Mouse (Mus musculus) embryonic facial prominence, embryonic 15.5 days (tissue): ENCODE data around the gene Dap3. TPM values are rescaled to one million over a fixed set of nuclear protein-coding genes. Genes with fewer than 3 reads are reported as not detected.
"Not testable (repeated sequence)": the region's sequence is repeated elsewhere in the genome, so short reads cannot be mapped to it uniquely, and the experiment has no call there.

Source experiments
- ATAC-seq: fragments of 200-750 bp; cut with Nextera tagmentation; 2 replicates; pipeline ENCODE4 v1.8.0; 2017; ENCODE audit warnings: low read depth, moderate TSS enrichment; ENCODE audit not compliant: insufficient number of reproducible peaks, low FRiP score, low TSS enrichment
- H3K27ac ChIP-seq: fragments of 300-500 bp; sonication (generic); replicated peaks from 2 replicates; pipeline ENCODE4 v1.5.1; 2015; ENCODE audit warnings: mild to moderate bottlenecking, inconsistent platforms
- H3K27me3 ChIP-seq: fragments of 300-500 bp; sonication (generic); 2 replicates; pipeline ENCODE4 v1.6.1; 2015; ENCODE audit warnings: inconsistent platforms
- H3K36me3 ChIP-seq: fragments of 300-500 bp; sonication (generic); 2 replicates; pipeline ENCODE4 v1.6.1; 2015; ENCODE audit warnings: mild to moderate bottlenecking, inconsistent platforms
- H3K4me1 ChIP-seq: fragments of 300-500 bp; sonication (generic); 2 replicates; pipeline ENCODE4 v1.6.1; 2015; ENCODE audit warnings: inconsistent platforms
- H3K4me2 ChIP-seq: fragments of 300-500 bp; sonication (generic); replicated peaks from 2 replicates; pipeline ENCODE4 v1.6.1; 2015; ENCODE audit warnings: mild to moderate bottlenecking, inconsistent platforms
- H3K4me3 ChIP-seq: fragments of 300-500 bp; sonication (generic); replicated peaks from 2 replicates; pipeline ENCODE4 v1.5.1; 2015; ENCODE audit warnings: mild to moderate bottlenecking, inconsistent platforms
- H3K9ac ChIP-seq: fragments of 300-500 bp; sonication (generic); 2 replicates; pipeline ENCODE4 v1.6.1; 2015; ENCODE audit warnings: inconsistent platforms
- H3K9me3 ChIP-seq: fragments of 300-500 bp; sonication (generic); replicated peaks from 2 replicates; pipeline ENCODE4 v1.6.1; 2016; ENCODE audit warnings: inconsistent platforms
- WGBS: fragments of 180-500 bp; shearing (Covaris S2); methylation state at CpG from one replicate; pipeline ENCODE4 v1.1.7; 2015; 5-methylcytosine and 5-hydroxymethylcytosine counted together
- polyA plus RNA-seq: library from polyadenylated mRNA; unstranded; fragments of >200 nt; fragmentation: Nextera tagmentation; extraction: Ambion mirVana; gene quantifications from 2 replicates; pipeline ENCODE4 v1.2.1, GENCODE M21; 2015

The Dap3 gene
- polyA plus RNA-seq, 1 experiment from 2014 or later: 155 TPM

- Histone ChIP-seq H3K27ac (no peak overlapping the region), H3K9ac (no peak overlapping the region), H3K36me3 (peaks cover 94% of the 10 kb centered on the region), H3K4me1 (no peaks in the 10 kb centered on the region), H3K9me3 (no peaks in the 10 kb centered on the region), H3K4me3 (no peak overlapping the region), H3K4me2 (no peak overlapping the region), H3K27me3 (no peaks in the 10 kb centered on the region)
- WGBS: 88% methylated on average over 6 of the region's 6 CpGs
- ATAC-seq: no peak
These were observed 44.4 kb downstream of the Dap3 start for GRCm38 (mm10) chr3:88906393-88907159.

DNA sequence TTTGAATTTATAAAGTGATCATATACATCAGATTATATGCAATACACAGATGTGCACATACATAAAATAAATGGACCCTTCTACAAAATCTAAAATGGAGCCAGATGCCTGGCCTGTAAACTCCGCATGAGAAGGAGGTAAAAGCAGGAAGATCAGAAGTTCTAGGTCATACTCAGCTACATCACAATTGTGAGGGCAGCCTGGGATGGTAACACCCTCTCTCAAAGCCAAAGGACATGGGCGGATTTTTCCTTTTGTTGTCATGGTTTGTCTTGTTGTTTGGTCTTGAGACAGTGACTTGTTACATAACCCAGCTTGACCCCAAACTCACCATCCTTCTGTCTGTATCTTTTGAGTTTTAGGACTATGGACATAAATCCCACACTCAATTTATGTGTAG lies 45.2 kb downstream of the Dap3 start:
- no peak overlapping the region for H3K4me3 ChIP-seq

DNA sequence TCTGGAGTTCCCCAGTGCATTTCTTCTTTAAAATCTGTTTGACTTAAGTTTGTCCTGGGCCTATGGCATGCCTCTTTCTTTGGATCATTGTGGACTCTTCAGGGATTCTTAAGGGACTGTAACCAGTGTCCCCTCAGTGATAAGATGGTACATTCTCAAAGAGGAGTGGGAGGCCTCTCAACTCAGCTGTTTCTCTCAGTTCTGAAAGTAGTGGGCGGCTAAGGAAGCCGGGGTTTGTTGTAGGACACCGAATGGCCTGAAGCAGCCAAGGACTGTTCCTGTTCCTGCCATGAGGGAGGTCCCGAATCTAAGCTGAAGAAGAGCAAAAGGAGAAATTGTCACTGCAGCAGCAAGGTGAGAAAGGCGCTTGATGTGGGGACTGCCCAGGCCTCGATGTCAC lies 45.8 kb downstream of the Dap3 start:
- H3K27ac ChIP-seq: no peak overlapping the region
- H3K9me3 ChIP-seq: no peaks in the 10 kb centered on the region
- H3K36me3 ChIP-seq: peaks cover 88% of the 10 kb centered on the region
- no peaks in the 10 kb centered on the region for H3K4me1 ChIP-seq
- 85% methylated on average over 6 of the region's 6 CpGs for WGBS
- no peaks in the 10 kb centered on the region for H3K27me3 ChIP-seq
- H3K4me2 ChIP-seq: no peak overlapping the region
- H3K9ac ChIP-seq: no peak overlapping the region
- H3K4me3 ChIP-seq: no peak overlapping the region
- no peak for ATAC-seq

More for the DNA sequence above, 45.2 kb downstream of the Dap3 start:
- H3K4me1 ChIP-seq: no peaks in the 10 kb centered on the region
- no peak overlapping the region for H3K4me2 ChIP-seq
- no peak overlapping the region for H3K9ac ChIP-seq
- H3K27ac ChIP-seq: no peak overlapping the region
- ATAC-seq: no peak
- WGBS: 92% methylated on average over 2 of the region's 2 CpGs
- peaks cover 90% of the 10 kb centered on the region for H3K36me3 ChIP-seq
- no peaks in the 10 kb centered on the region for H3K27me3 ChIP-seq
- no peaks in the 10 kb centered on the region for H3K9me3 ChIP-seq

GRCm38 (mm10) chr3:88904803-88905202 lies 46.2 kb downstream of the Dap3 start:
- Histone ChIP-seq H3K36me3 (peaks cover 84% of the 10 kb centered on the region), H3K9me3 (no peaks in the 10 kb centered on the region), H3K4me3 (no peak overlapping the region), H3K4me1 (no peaks in the 10 kb centered on the region), H3K9ac (no peak overlapping the region), H3K27ac (no peak overlapping the region), H3K27me3 (no peaks in the 10 kb centered on the region), H3K4me2 (no peak overlapping the region)
- WGBS: 76% methylated on average over 3 of the region's 3 CpGs
- ATAC-seq: no peak

DNA sequence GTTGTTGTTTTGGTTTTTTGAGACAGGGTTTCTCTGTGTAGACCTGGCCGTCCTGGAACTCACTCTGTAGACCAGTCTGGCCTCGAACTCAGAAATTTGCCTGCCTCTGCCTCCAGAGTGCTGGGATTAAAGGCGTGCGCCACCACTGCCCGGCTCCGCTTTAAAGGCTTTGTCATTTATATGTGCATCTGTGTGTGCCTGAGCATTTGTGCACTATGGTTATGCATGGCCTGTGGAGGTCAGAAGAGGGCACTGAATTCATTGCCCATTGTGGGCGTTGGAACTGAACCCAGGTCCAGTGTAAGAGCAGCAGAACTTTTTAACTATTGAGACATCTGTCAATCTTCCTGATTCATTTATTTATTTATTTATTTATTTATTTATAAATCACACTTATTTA lies 58.0 kb downstream of the Dap3 start:
- H3K27me3 ChIP-seq, H3K9ac ChIP-seq, H3K9me3 ChIP-seq, H3K4me3 ChIP-seq, ATAC-seq, H3K4me1 ChIP-seq, H3K27ac ChIP-seq, H3K4me2 ChIP-seq: not testable (repeated sequence)
- 94% methylated on average over 7 of the region's 7 CpGs for WGBS
- peaks cover 19% of the 10 kb centered on the region for H3K36me3 ChIP-seq

DNA sequence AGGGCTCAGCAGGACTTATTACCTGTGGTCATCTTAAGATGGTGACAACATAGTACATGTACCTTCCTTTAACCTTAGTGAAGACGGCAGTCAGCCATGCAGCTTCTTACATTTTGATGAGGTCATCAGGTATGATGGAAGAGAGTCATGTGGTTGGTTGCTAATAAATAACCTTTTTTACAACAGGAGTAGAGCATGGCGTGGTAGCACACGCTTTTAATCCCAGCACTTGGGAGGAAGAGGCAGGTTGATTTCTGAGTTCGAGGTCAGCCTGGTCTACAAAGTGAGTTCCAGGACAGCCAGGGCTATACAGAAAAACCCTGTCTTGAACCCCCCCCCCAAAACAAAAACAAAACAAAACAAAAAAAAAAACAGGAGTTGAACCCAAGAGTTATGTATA lies 68.4 kb downstream of the Dap3 start:
- H3K27me3 ChIP-seq, H3K9ac ChIP-seq, H3K4me1 ChIP-seq, H3K4me3 ChIP-seq, ATAC-seq, H3K36me3 ChIP-seq, H3K4me2 ChIP-seq, H3K27ac ChIP-seq, H3K9me3 ChIP-seq: not testable (repeated sequence)
- WGBS: 91% methylated on average over 4 of the region's 4 CpGs

Other genes starting within 250 kb of the Dap3 start
- gene Rit1, start 234.3 kb downstream of the Dap3 start, polyA plus RNA-seq: 68.3 and 71.6 TPM in 2 replicates
- gene Syt11, start 176.0 kb downstream of the Dap3 start, polyA plus RNA-seq: 19.0 and 23.3 TPM in 2 replicates
- gene Gon4l, start 116.0 kb downstream of the Dap3 start, polyA plus RNA-seq: 9.7 and 10.5 TPM in 2 replicates
- 39.8 and 42.8 TPM in 2 replicates for gene Msto1, start 37.2 kb downstream of the Dap3 start, polyA plus RNA-seq
- 22.0 and 22.6 TPM in 2 replicates for gene Ash1l, start 559 bp downstream of the Dap3 start, polyA plus RNA-seq
- gene Rusc1, start 142.1 kb upstream of the Dap3 start, polyA plus RNA-seq: 25.7 and 28.0 TPM in 2 replicates
- gene Gm43738, start 149.9 kb upstream of the Dap3 start, polyA plus RNA-seq: not detected in 2 replicates
- gene Fdps, start 150.8 kb upstream of the Dap3 start, polyA plus RNA-seq: 239 and 242 TPM in 2 replicates
- 0.15 TPM in 1 of 2 replicates, not detected in the other for gene Pklr, start 185.0 kb upstream of the Dap3 start, polyA plus RNA-seq
- 3.0 and 3.2 TPM in 2 replicates for gene Hcn3, start 209.0 kb upstream of the Dap3 start, polyA plus RNA-seq
- 29.9 and 33.6 TPM in 2 replicates for gene Clk2, start 213.6 kb upstream of the Dap3 start, polyA plus RNA-seq
- gene Scamp3, start 226.3 kb upstream of the Dap3 start, polyA plus RNA-seq: 108 and 109 TPM in 2 replicates
- 34.9 and 37.0 TPM in 2 replicates for gene Fam189b, start 232.0 kb upstream of the Dap3 start, polyA plus RNA-seq